Mouse (Mus musculus) MEL (cell line): ENCODE results near the gene Prr5.

Source experiments
- BHLHE40 ChIP-seq: IDR thresholded peaks from 2 replicates; pipeline ENCODE4 v1.6.1; 2012; ENCODE audit warnings: low read depth, mild to moderate bottlenecking, inconsistent platforms, low read length, improper control_type of control experiment, borderline replicate concordance
- CHD2 ChIP-seq: IDR thresholded peaks from 2 replicates; pipeline ENCODE4 v1.6.1; 2011; ENCODE audit warnings: low read length, improper control_type of control experiment
- CTCF ChIP-seq, 3 experiments: IDR thresholded peaks in 2 of 3; conservative IDR thresholded peaks in 1 of 3; 2 replicates each; pipeline ENCODE4 v1.5.1; 2011 to 2012; ENCODE audit warnings: low read length in 3 of 3, low read depth in 2 of 3, mild to moderate bottlenecking in 2 of 3, improper control_type of control experiment in 1 of 3, inconsistent platforms in 1 of 3, mixed read lengths in 1 of 3, moderate library complexity in 1 of 3; ENCODE audit not compliant: control insufficient read depth in 1 of 3, insufficient read depth in 1 of 3, poor library complexity in 1 of 3, severe bottlenecking in 1 of 3
- E2F4 ChIP-seq: IDR thresholded peaks from 2 replicates; pipeline ENCODE4 v1.6.1; 2011; ENCODE audit warnings: low read depth, low read length, improper control_type of control experiment, borderline replicate concordance
- EP300 ChIP-seq, 2 experiments: IDR thresholded peaks; 2 replicates each; pipeline ENCODE4 v1.6.1; 2011; ENCODE audit warnings: improper control_type of control experiment in 2 of 2, low read length in 2 of 2, low read depth in 1 of 2, mild to moderate bottlenecking in 1 of 2
- GATA1 ChIP-seq: IDR thresholded peaks from 2 replicates; pipeline ENCODE4 v1.6.1; 2011; ENCODE audit warnings: low read depth, low read length, improper control_type of control experiment
- HCFC1 ChIP-seq: IDR thresholded peaks from 2 replicates; pipeline ENCODE4 v1.6.1; 2012; ENCODE audit warnings: low read depth, mild to moderate bottlenecking, inconsistent platforms, low read length, improper control_type of control experiment, moderate library complexity
- JUND ChIP-seq: IDR thresholded peaks from 2 replicates; pipeline ENCODE4 v1.6.1; 2011; ENCODE audit warnings: low read depth, mild to moderate bottlenecking, improper control_type of control experiment, low read length
- MAX ChIP-seq: IDR thresholded peaks from 2 replicates; pipeline ENCODE4 v1.6.1; 2011; ENCODE audit warnings: low read length, improper control_type of control experiment
- NELFE ChIP-seq: IDR thresholded peaks from 2 replicates; pipeline ENCODE4 v1.6.1; 2011; ENCODE audit warnings: low read depth, low read length, improper control_type of control experiment
- POLR2AphosphoS5 ChIP-seq: IDR thresholded peaks from 2 replicates; pipeline ENCODE4 v1.6.1; 2012; ENCODE audit warnings: low read depth, borderline replicate concordance, mild to moderate bottlenecking, inconsistent platforms, low read length, moderate library complexity, mixed read lengths
- USF1 ChIP-seq: IDR thresholded peaks from 2 replicates; pipeline ENCODE4 v1.6.1; 2014; ENCODE audit warnings: low read depth, mild to moderate bottlenecking, inconsistent platforms, low read length, improper control_type of control experiment, moderate library complexity
- USF2 ChIP-seq, 2 experiments: IDR thresholded peaks; 2 replicates each; pipeline ENCODE4 v1.6.1; 2011 to 2012; ENCODE audit warnings: improper control_type of control experiment in 2 of 2, low read length in 2 of 2, borderline replicate concordance in 1 of 2, inconsistent platforms in 1 of 2, low read depth in 1 of 2, mild to moderate bottlenecking in 1 of 2; ENCODE audit not compliant: insufficient read depth in 1 of 2
- ZMIZ1 ChIP-seq: IDR thresholded peaks from 2 replicates; pipeline ENCODE4 v1.6.1; 2012; ENCODE audit warnings: low read depth, mild to moderate bottlenecking, inconsistent platforms, low read length, improper control_type of control experiment, moderate library complexity

DNA sequence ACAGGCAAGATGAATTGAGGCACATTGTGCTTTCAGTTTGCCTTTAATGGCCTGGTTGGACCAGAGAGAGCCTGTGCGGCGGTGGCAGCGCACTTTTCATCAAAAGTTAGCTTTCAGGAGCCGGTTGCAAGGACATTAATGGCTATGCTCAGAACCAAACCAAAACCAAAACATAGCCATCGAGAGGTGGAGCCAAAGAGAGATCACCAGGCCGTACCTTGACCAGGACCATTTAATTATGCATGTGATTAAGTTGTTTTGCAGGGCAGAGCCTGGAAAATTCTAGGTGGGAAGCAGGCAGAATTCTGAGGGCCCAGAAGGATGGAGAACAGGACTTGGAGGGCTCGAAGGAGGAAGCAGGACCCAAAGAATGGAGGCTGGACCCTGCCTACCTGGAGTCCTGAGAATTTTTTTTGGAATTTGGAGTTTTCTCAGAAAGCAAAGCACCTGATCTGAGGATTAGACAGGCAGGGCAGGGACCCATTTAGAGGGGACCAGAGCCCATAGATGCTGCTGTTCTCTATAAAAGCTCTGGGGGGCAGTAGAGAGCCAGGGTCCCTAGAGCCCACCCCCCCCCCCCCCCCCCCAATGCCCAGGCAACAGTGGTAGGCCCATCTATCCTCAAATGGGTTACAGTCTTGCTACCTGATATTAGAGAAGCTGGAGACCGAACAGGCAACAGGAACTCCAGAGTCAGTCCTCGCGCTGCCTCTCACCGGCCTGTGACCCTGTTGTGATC lies 5.1 kb downstream of the Prr5 start:
- TF ChIP-seq CTCF (IDR thresholded peaks at IDR 0.05 in 2 of 3, conservative IDR thresholded peaks at IDR 0.05 in 1 of 3; ENCODE audit: control insufficient read depth in 1 of 3, insufficient read depth in 1 of 3, low read depth in 2 of 3, low read length in 3 of 3, poor library complexity in 1 of 3, severe bottlenecking in 1 of 3) (no peak), USF2 (IDR thresholded peaks at IDR 0.05; ENCODE audit: borderline replicate concordance in 1 of 2, insufficient read depth in 1 of 2, low read depth in 1 of 2, low read length in 2 of 2) (no peak), GATA1 (no peak), HCFC1 (no peak), CHD2 (no peak), JUND (no peak), E2F4 (no peak), POLR2AphosphoS5 (no peak), NELFE (no peak), ZMIZ1 (no peak), MAX (no peak), BHLHE40 (no peak), USF1 (no peak), EP300 (IDR thresholded peaks at IDR 0.05; ENCODE audit: low read depth in 1 of 2, low read length in 2 of 2) (no peak)
